Mouse (Mus musculus) spleen, adult 12 weeks (tissue): ENCODE measurements around the gene Picalm.
A peak's percentile ranks its signal among the peaks of the same experiment; 100 is the strongest.

Experiments
- DNase-seq: peaks from one replicate; pipeline ENCODE4 v3.0.0; 2022; ENCODE audit warnings: low spot score

Gene Picalm

DNA sequence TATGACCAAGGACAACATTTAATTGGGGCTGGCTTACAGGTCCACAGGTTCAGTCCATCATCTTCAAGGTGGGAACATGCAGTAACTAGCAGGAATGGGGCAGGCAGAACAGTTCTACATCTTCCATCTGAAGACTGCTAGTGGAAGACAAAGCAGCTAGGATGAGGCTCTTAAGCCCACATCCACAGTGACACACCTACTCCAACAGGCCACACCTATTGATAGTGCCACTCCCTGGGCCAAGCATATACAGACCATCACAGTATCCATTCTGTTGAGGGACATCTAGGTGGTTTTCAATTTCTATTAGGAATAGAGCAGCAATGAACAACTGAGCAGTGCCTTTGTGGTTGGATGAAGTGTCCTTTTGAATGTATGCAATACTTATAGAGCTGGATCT is 80.9 kb downstream of the Picalm start:
- DNase-seq: no peak

DNA sequence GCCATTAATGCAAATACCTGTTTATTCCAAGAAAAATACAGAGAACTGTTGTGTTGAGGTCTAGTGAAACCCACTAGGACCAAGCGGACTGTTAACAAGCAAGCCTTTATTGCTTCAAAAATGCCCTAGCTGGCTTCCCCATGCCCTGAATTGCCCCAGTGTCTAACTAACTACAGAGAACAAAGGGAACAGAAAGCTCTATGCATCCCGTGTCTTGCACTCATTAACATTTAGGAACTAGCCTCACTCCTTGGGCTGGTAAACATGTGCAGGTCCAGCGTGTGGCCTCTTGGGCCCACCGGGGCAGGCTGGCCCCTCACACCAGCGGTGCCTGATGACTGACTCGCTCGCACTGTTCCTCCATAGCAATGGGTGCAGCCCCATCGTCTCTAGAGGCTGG is 86.5 kb downstream of the Picalm start:
- DNase-seq: no peak

DNA sequence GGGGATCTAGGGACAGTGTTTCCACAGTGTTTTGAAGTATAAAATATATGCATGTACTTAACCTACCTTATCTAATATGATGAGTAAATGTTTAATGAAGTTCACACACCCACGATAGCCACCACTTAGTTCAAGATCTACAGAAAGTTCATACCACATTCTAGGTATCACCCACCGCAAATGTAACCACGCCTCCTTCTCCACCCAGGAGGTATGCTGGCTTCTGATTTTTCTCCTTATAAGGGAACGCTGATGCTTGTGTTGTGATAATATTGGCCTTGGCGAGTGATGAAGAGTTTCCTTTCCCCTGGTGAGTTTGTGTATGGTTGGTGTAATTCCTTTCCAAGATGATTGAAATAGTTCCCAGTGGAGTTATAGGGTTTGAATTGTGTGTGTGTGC is 88.1 kb downstream of the Picalm start:
- no peak for DNase-seq

DNA sequence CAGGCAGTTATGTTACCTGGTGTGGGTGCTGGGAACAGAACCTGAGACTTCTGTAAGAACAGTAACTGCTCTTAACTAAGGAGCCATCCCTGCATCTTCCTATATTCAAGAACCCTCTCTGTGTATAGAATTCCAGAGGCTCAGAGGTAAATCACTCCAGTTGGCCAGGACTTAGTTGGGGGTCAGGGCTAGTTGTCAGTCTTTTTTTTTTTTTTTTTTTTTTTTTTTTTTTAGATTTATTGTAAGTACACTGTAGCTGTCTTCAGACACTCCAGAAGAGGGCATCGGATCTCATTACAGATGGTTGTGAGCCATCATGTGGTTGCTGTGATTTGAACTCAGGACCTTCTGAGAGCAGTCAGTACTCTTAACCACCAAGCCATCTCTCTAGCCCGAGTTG is 91.5 kb downstream of the Picalm start:
- no peak for DNase-seq

DNA sequence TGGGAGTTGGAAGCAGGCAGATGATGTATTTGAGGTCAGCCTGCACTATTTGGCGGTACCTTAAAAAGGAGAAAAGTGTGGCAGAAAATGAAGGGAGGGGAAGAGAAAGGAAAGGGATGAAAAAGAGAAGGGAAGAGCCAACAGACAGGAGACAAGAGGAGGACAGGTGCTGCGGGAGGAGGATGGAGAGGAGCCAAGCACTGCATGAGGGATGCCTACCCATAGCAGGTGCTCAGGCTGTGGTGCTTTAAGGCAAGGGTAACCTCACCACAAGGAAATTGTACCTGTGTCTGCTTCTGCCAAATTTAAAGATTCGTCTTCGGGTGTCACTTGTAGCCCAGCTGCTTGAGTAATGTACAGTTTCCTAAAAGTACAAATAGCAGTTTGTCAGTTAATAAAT is 98.1 kb downstream of the Picalm start:
- DNase-seq: no peak

DNA sequence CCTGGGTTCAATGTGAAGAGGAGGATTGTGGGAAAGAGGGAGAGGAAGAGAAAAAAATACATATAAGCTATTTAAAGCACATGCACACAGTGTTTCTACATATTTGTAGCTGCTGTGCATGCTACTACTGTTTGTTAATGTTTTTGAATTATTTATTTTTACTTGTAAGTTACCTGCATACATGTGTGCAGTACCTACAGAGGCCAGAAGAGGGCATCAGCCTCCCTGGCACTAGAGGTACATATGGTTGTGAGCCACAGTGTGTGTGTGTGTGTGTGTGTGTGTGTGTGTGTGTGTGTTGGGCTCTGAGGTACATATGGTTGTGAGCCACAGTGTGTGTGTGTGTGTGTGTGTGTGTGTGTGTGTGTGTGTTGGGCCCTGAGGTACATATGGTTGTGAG is 98.9 kb downstream of the Picalm start:
- peak; percentile 17 for DNase-seq

DNA sequence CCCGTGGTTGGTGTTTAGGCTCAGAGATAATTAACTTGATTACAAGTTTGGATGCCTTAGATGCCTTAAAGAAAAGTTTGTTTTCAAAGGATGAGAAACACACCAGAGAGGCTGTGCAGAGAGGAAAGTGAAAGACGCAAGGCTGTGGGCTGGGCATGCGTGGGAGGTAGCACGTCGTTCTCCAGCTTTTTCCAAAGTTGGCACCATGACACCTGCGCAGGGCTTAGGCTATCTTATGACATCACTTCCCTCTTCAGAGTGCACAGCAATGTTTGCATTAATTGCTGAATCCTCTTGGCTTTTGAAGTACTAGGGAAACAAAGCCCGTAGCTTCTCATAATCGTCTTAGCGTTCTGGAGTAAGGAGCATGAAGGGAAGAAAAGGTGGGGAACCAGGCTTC is 101.4 kb downstream of the Picalm start:
- no peak for DNase-seq

DNA sequence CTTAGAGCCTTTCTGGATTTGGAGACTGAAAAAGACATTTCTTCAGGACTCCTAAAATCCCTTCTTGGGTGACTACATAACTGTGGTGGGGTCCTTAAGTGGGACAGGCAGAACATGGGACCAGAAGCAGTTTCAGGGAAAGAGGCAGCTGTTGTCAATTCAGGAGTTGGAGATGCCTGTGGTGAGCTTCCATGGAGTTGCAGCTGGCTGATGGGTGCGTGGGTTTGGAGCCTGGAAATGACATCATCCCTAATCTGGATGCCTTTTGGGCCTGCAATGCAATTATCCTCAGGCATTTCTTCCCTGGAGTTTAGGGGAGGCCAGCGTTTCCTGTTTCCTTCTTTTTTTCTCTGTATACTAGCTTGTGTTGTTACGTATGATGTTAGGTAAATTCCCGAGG is 103.9 kb downstream of the Picalm start:
- no peak for DNase-seq

DNA sequence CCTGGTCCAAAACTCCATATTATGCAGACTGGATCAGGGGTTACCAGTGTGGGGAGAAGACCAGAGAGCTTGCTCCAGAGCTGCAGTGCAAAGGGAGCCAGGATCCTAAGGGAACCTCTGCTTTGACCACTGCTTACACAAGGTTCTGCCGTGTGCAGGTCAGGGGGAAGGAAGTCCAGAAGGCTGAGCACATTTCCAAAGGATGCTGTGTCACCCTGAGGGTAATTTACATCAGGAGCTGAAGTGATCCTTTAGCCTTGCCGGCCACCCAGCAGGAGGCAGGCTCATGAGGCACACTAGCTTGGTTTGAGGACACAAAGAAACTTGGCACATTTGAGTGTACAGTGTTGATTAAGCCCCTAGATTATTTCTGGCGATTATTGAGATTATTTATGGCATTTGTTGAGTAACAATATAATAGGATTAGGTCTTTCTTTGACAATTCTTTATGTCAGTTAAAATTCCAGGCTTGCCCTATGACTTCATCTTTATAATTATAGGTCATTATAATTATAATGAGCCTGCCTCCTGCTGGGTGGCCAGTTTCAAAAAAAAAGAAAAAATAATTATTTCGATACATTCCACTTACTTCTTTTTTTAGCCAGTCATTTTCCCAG is 106.4 kb downstream of the Picalm start:
- no peak for DNase-seq

DNA sequence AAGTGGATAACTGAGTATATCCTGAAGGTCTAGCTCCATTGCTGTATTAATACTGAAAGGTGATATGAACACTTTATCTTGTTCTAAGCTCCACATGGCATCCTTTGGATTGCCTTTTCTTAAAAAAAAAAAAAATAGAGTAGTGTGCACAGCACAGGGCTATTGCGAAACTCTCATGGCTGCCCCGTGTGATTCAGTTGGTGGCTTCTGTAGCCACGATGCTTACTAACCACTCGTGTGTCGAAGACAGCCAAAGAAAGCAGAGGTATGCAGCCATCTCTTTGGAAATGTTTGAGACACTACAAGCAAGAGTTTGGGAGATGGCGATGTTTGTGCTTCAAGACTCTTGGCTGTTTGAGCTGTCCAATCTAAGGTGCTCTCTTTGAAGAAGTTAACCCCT is 113.1 kb downstream of the Picalm start:
- DNase-seq: no peak

DNA sequence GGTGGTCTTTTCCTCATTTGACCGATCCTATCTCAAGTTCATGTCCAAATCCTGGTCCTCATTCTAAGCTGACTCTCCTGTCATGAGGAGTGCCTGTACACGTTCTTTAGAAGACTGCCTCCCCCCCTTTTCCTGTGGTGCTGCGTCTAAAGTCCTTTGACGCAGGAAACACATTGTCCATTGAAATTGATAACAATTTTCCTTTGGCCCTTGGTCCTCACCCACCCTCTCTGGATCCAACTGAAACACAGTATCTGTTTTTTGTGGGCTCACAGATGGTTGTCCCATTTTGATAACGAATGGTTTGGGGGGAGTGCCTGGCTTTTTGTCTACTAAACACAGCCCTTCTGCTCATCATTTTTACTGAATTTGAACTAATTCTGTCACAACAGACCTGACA is 113.6 kb downstream of the Picalm start:
- DNase-seq: no peak

DNA sequence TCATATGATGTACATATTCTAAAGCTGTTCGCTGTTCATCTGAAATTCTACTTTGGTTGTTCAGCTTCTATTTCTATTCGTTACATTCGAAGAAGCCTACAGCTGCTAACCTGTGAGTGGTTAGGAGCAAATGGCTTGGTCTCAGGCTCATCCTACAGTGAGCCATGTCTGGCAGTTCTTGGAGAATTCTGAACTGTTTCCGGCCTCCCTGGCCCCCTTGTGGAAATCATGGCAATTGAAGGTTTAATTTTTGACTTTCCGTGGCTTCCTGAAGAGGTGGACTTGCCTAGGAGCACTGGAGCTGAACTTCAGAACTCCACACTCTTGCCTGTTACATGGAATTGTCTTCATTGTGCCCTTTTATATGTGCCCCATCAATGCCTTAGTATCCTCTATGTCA is 122.9 kb downstream of the Picalm start:
- DNase-seq: no peak

DNA sequence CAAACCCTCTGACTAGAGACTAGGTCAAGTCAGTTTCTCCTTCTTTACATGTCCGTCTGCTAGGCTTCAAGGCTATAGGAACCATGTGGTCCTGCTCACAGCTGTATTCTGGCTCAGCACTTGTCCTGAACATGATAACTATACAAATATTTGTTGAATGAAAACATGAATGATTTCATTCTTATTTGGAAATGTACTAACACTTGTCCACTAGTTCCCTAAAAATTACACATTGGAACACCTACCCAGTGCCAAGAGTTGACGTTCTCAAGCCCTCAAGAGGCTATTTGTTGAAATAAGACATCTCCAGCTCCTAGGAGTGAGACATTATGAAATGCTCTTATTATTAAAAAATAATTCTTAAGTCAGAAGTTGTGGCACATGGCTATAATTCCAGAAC is 128.7 kb downstream of the Picalm start:
- no peak for DNase-seq

DNA sequence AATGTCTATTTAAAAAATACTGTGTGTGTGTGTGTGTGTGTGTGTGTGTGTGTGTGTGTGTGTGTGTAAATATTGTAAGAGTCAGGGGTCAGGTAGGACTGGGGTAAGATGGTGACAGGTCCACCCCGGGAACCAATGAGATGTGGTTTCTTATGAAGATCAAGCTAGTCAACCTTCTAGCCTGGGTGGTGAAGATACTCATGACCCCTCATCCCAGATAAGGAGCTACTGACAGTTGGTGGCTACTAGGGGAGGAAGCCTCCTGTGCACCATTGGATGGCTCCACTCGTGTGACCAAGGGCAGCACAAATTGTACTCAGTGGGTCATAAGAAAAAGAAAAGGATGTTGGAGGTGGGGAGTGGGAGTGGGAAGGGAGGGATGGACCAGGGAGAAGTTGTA is 129.9 kb downstream of the Picalm start:
- DNase-seq: no peak

DNA sequence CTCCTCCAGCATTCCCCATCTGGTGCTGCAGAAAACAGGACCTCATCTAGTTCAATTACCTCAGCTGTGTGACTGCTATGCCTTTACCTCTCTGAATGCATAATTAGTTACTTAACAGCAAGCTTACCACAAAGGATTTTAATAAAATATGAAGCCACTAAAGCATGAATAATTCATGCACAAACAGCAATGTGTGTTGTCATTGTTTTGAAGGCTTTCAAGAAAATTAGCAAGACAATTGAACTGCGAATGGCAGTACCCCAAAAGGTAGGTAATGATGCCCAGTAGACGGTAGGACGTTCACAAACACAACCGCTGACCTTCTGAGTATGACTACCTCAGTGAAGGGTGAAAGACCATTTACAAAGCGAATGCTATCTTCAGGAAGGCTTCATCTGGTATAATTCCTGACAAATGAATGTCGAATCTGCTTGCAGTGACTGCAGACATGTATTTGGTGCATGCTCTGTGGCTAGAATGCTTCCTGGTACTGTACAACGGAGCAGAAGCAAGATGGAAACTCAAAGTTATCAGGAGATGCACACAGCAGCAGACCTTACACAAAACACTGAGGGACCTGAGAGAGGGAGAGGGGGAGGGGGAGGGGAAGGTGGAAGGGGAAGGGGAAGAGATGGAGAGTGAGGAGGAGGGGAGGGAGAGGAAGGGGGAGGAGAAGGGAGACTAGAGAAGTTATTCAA is 132.0 kb downstream of the Picalm start:
- DNase-seq: no peak
